Mouse (Mus musculus): ENCODE measurements around the gene Ltb. TPM values are rescaled to one million over a fixed set of nuclear protein-coding genes. Genes with fewer than 3 reads are reported as not detected.

Gene Ltb
- polyA plus RNA-seq, 1 experiment from 2014 or later: 0.35 TPM

DNA sequence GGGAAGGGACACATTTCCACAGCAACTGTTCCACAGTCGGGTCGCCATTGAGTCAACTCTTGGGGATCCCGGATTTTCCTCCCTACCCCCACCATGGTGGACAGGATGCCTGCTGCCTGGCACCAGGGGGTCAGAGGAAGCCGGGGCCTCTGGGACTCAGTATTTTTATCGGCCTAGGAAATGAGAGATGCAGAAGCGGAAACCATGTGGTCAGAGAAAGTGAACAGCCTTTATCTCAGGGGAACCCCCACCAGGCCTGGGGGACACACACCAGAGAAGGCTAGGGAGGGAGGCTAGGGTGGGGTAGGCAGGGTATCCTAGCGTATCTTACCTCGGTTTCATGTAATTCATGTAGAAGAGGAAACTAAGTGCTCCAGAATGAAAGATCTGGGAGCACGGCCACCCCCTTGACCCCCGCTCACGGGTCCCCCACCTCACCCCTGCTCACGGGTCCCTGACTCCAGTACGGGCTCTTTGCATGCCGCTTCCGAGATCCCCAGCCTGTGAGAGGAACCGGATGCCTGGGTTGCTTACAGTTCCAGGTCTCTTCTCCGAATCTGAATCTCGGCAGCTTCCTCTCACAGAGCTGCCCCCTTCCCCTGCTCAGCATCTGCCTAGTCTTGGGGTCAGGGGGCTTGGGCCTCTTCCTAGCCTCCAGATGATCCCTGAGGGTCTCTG lies 24.4 kb downstream of the Ltb start:
- Histone ChIP-seq H3K9ac (replicated peaks) (no peak overlapping the region), H3K4me3 (replicated peaks) (no peak overlapping the region), H3K9me3 (no peaks in the 10 kb centered on the region), H3K27ac (no peak overlapping the region), H3K4me2 (replicated peaks) (no peak overlapping the region), H3K4me1 (replicated peaks) (no peaks in the 10 kb centered on the region), H3K27me3 (no peaks in the 10 kb centered on the region), H3K36me3 (peaks cover 37% of the 10 kb centered on the region)
- 89% methylated on average over 18 of the region's 18 CpGs for WGBS
- ATAC-seq: no peak

- H3K27ac ChIP-seq: no peak overlapping the region
- H3K27me3 ChIP-seq: no peaks in the 10 kb centered on the region
- peaks cover 37% of the 10 kb centered on the region for H3K36me3 ChIP-seq
- no peaks in the 10 kb centered on the region for H3K4me1 ChIP-seq (replicated peaks)
- no peak overlapping the region for H3K9ac ChIP-seq (replicated peaks)
- no peak overlapping the region for H3K4me3 ChIP-seq (replicated peaks)
- H3K4me2 ChIP-seq (replicated peaks): no peak overlapping the region
- no peak for ATAC-seq
- WGBS: 93% methylated on average over 6 of the region's 6 CpGs
- H3K9me3 ChIP-seq: no peaks in the 10 kb centered on the region
Measured at GRCm38 (mm10) chr17:35219601-35220041, 25.4 kb downstream of the Ltb start.

- ATAC-seq: peak; percentile 30; the same call in 1 of the 2 replicates
- 0 out of 2 replicates have a peak within 1 kb of the TSS, but pooled peaks have one; percentile 14 for H3K9ac ChIP-seq (replicated peaks)
- WGBS: 84% methylated on average over 28 of the region's 28 CpGs
- no peaks in the 10 kb centered on the region for H3K9me3 ChIP-seq
- H3K36me3 ChIP-seq: peaks cover 44% of the 10 kb centered on the region
- H3K27me3 ChIP-seq: no peaks in the 10 kb centered on the region
- no peaks in the 10 kb centered on the region for H3K4me1 ChIP-seq (replicated peaks)
- H3K4me3 ChIP-seq (replicated peaks): no peak within 1 kb of the TSS
- H3K4me2 ChIP-seq (replicated peaks): no peak within 1 kb of the TSS
- no peak within 1 kb of the TSS for H3K27ac ChIP-seq
Measured at GRCm38 (mm10) chr17:35220156-35220952, 26.1 kb downstream of the Ltb start, which contains the start of gene Gm16181. Gene Gm16181 (plus strand): TSS chr17:35220834.

GRCm38 (mm10) chr17:35222299-35222698 lies 28.1 kb downstream of the Ltb start:
- no peak for ATAC-seq
- peaks cover 51% of the 10 kb centered on the region for H3K36me3 ChIP-seq
- whole genome bisulfite sequencing: 80% methylated on average over 6 of the region's 6 CpGs

DNA sequence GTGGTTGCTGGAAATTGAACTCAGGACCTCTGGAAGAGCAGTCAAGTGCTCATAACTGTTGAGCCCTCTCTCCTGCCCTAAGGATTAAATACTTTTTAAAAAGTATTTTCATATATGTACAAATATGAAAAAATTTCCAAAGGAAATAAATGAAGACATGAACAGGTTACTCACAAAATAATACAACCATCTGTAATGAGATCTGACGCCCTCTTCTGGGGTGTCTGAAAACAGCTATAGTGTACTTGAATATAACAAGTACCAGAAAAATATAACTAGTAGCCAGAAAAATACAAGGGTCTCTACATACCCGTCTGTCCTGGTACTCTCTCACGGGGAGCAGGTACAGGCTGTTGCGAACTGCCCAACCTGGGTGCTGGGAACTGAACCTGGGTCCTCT lies 30.4 kb downstream of the Ltb start:
- ATAC-seq: no peak
- H3K36me3 ChIP-seq: peaks cover 64% of the 10 kb centered on the region
- WGBS: 93% methylated on average over 4 of the region's 4 CpGs
- H3K9me3 ChIP-seq: no peaks in the 10 kb centered on the region
- H3K4me2 ChIP-seq (replicated peaks): no peak overlapping the region
- no peak overlapping the region for H3K27ac ChIP-seq
- no peak overlapping the region for H3K9ac ChIP-seq (replicated peaks)
- no peaks in the 10 kb centered on the region for H3K4me1 ChIP-seq (replicated peaks)
- no peak overlapping the region for H3K4me3 ChIP-seq (replicated peaks)
- H3K27me3 ChIP-seq: no peaks in the 10 kb centered on the region

More at GRCm38 (mm10) chr17:35222299-35222698, 28.1 kb downstream of the Ltb start:
- no peaks in the 10 kb centered on the region for H3K27me3 ChIP-seq
- H3K4me2 ChIP-seq (replicated peaks): no peak overlapping the region
- H3K9me3 ChIP-seq: no peaks in the 10 kb centered on the region
- H3K9ac ChIP-seq (replicated peaks): no peak overlapping the region
- H3K27ac ChIP-seq: no peak overlapping the region
- no peak overlapping the region for H3K4me3 ChIP-seq (replicated peaks)
- H3K4me1 ChIP-seq (replicated peaks): no peaks in the 10 kb centered on the region

DNA sequence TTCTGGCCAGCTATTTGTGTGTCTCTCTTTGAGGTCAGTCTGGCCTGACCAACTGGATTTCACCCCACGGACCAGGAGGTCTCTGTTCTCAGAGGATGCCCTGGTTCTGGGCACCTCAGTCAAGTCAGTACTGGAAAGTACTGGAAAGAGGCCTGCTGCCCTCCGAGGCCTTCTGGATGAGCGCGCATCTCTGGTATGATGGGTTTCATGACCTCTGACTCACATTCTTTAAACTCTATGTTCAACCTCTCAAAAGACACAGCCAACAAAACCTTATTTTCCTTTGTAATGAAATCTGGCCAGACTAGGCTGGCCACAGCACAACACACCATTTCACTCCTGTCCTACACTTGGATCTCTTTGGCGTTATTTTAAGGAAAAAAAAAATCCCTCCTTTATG lies 31.2 kb downstream of the Ltb start:
- no peak overlapping the region for H3K27ac ChIP-seq
- no peak overlapping the region for H3K9ac ChIP-seq (replicated peaks)
- H3K4me1 ChIP-seq (replicated peaks): no peaks in the 10 kb centered on the region
- WGBS: 97% methylated on average over 5 of the region's 5 CpGs
- no peak for ATAC-seq
- no peaks in the 10 kb centered on the region for H3K9me3 ChIP-seq
- peaks cover 63% of the 10 kb centered on the region for H3K36me3 ChIP-seq
- H3K27me3 ChIP-seq: no peaks in the 10 kb centered on the region
- H3K4me2 ChIP-seq (replicated peaks): no peak overlapping the region
- no peak overlapping the region for H3K4me3 ChIP-seq (replicated peaks)

- Histone ChIP-seq H3K4me2 (replicated peaks) (no peak overlapping the region), H3K4me3 (replicated peaks) (no peak overlapping the region), H3K27me3 (no peaks in the 10 kb centered on the region), H3K27ac (no peak overlapping the region), H3K4me1 (replicated peaks) (peaks cover under 1% of the 10 kb centered on the region; the same call in 1 of the 2 replicates), H3K9me3 (no peaks in the 10 kb centered on the region), H3K9ac (replicated peaks) (no peak overlapping the region), H3K36me3 (peaks cover 62% of the 10 kb centered on the region)
- no peak for ATAC-seq
- 89% methylated on average over 14 of the region's 14 CpGs for WGBS
Measured at GRCm38 (mm10) chr17:35226561-35227046, 32.4 kb downstream of the Ltb start.

DNA sequence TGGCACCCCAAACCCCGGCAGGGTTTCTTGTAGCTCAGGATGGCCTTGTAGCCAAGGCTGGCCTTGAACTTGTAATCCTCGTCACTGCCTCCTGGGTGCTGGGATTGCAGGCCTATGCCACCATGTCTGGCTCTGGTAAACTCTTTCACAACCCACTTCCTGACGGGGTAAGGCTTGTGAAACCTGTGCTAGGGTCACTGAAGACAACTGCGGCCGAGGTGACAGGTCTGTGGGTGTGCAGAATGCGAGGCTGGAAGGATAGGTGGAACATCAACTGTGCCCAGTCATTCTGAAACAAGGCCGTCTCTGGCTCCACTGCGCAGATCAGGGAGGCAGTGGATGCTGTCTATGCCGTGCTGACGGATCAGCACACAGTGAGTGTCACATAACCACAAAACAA lies 36.8 kb downstream of the Ltb start:
- peaks cover 21% of the 10 kb centered on the region for H3K4me1 ChIP-seq (replicated peaks)
- no peak overlapping the region for H3K9ac ChIP-seq (replicated peaks)
- peaks cover 49% of the 10 kb centered on the region for H3K36me3 ChIP-seq
- H3K9me3 ChIP-seq: no peaks in the 10 kb centered on the region
- no peak for ATAC-seq
- H3K4me3 ChIP-seq (replicated peaks): no peak overlapping the region
- no peak overlapping the region for H3K4me2 ChIP-seq (replicated peaks)
- H3K27me3 ChIP-seq: no peaks in the 10 kb centered on the region
- WGBS: 95% methylated on average over 10 of the region's 10 CpGs
- H3K27ac ChIP-seq: no peak overlapping the region

- Histone ChIP-seq H3K4me2 (replicated peaks) (peak overlapping the region; percentile 23; the same call in 1 of the 2 replicates), H3K9ac (replicated peaks) (peak overlapping the region; percentile 32; the same call in 1 of the 2 replicates)
Measured at GRCm38 (mm10) chr17:35232043-35232442, 37.8 kb downstream of the Ltb start.

DNA sequence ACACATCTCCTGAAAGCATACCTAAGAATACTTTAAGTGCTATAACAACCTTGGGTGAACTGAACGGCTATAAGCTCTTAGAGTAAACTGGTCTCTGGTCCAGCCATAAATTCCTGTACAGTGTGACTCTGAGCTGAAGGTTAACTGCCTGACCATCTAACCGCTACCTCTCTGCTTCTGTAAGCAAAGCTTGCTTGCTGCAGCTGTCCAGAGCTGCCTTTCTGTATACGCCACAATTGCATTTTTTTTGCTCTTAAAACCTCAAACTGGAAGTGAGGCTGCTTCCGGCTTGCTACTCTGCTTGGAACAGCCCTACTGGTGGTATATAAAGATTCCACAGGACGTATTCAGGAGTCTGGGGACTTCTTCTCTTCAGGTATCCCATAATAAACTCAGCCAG lies 38.4 kb downstream of the Ltb start:
- WGBS: 88% methylated on average over 5 of the region's 5 CpGs
- Histone ChIP-seq H3K4me1 (replicated peaks) (peaks cover 33% of the 10 kb centered on the region), H3K4me2 (replicated peaks) (no peak overlapping the region), H3K9me3 (no peaks in the 10 kb centered on the region), H3K4me3 (replicated peaks) (no peak overlapping the region), H3K27me3 (no peaks in the 10 kb centered on the region), H3K36me3 (peaks cover 39% of the 10 kb centered on the region), H3K27ac (no peak overlapping the region), H3K9ac (replicated peaks) (no peak overlapping the region)
- ATAC-seq: no peak

More at GRCm38 (mm10) chr17:35232043-35232442, 37.8 kb downstream of the Ltb start:
- Histone ChIP-seq H3K27ac (no peak overlapping the region), H3K9me3 (no peaks in the 10 kb centered on the region), H3K36me3 (peaks cover 45% of the 10 kb centered on the region), H3K4me3 (replicated peaks) (no peak overlapping the region; the same call in 1 of the 2 replicates), H3K27me3 (no peaks in the 10 kb centered on the region), H3K4me1 (replicated peaks) (peaks cover 28% of the 10 kb centered on the region)
- ATAC-seq: no peak
- 12% methylated on average over 12 of the region's 12 CpGs for WGBS

DNA sequence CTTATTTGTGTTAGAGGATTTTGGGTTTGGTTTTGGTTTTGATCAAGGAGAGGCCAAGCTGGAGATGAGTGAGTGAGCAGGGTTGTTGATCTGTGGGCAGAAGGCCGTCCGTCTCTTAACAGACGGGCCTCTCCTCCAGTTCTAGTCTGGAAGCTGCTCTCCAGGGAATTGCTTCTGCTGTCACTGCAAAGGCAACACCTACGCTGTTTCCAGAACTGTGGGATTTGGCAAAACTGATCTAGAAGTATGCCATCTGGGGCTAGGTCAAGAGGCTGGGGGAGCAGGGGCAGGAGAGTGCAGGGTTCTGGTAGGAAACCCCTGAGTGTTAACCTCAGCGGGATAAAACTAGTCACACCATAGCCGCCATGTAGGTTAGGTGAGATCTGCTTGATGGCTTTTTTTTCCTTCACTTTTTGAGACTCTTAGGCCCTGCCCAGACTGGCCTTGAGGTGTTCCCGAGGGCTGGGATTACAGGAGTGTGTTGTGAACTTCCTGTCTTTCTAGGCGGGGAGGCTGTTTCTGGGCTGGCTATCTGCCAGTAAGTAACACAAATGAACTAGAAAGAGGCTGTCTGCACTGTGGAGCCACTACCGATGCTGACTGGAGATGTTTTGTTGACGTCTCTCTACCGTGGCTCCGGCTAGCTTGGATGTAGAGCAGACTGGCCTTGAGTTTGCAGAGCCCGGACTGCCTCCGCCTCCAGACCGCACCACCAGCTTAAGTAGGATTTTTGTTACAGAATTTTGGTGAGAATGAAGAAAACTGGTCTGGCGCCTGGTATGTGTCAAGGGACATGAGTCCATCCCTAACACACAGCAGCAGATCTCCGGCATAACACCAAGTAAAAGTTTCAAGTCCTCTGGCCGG lies 39.1 kb downstream of the Ltb start, which contains the start of gene Atp6v1g2:
Gene Atp6v1g2 (plus strand): TSS at position 547 of the 867 bp plus-strand sequence.
- H3K36me3 ChIP-seq: peaks cover 32% of the 10 kb centered on the region
- peak within 1 kb of the TSS; percentile 86 for H3K9ac ChIP-seq (replicated peaks)
- H3K27ac ChIP-seq: peak within 1 kb of the TSS; percentile 95; the same call in 1 of the 2 replicates
- no peak for ATAC-seq
- peaks cover 33% of the 10 kb centered on the region for H3K4me1 ChIP-seq (replicated peaks)
- 85% methylated on average over 18 of the region's 18 CpGs for WGBS
- H3K27me3 ChIP-seq: no peaks in the 10 kb centered on the region
- no peaks in the 10 kb centered on the region for H3K9me3 ChIP-seq
- H3K4me2 ChIP-seq (replicated peaks): peak within 1 kb of the TSS; percentile 96
- H3K4me3 ChIP-seq (replicated peaks): peak within 1 kb of the TSS; percentile 62
